Mouse (Mus musculus) ES-Bruce4 (cell line): Measurements from ENCODE around the gene Cib3. TPM values are rescaled to one million over a fixed set of nuclear protein-coding genes. Genes with fewer than 3 reads are reported as not detected.

Experiments used
- H3K27ac ChIP-seq: 2 replicates; pipeline ENCODE4 v1.5.1; 2012; ENCODE audit warnings: low read length, inconsistent platforms; ENCODE audit not compliant: insufficient read depth
- H3K27me3 ChIP-seq: 2 replicates; pipeline ENCODE4 v1.6.1; 2012; ENCODE audit warnings: mild to moderate bottlenecking, low read length, inconsistent platforms; ENCODE audit not compliant: control insufficient read depth, poor library complexity, insufficient read depth, severe bottlenecking
- H3K36me3 ChIP-seq: 2 replicates; pipeline ENCODE4 v1.6.1; 2012; ENCODE audit warnings: inconsistent platforms, mild to moderate bottlenecking, low read length, moderate library complexity; ENCODE audit not compliant: control insufficient read depth, poor library complexity, insufficient read depth, severe bottlenecking
- H3K4me1 ChIP-seq: one replicate; pipeline ENCODE4 v1.8.1; 2011; ENCODE audit warnings: low read length; ENCODE audit not compliant: control insufficient read depth, insufficient read depth
- H3K4me3 ChIP-seq: 2 replicates; pipeline ENCODE4 v1.5.1; 2011; ENCODE audit warnings: low read depth, mild to moderate bottlenecking, low read length
- H3K9ac ChIP-seq: 2 replicates; pipeline ENCODE4 v1.6.1; 2012; ENCODE audit warnings: low read depth, mild to moderate bottlenecking, inconsistent platforms; ENCODE audit not compliant: poor library complexity, severe bottlenecking
- H3K9me3 ChIP-seq: replicated peaks from 2 replicates; pipeline ENCODE4 v1.6.1; 2012; ENCODE audit warnings: mild to moderate bottlenecking, low read length, inconsistent platforms; ENCODE audit not compliant: control insufficient read depth, poor library complexity, insufficient read depth, severe bottlenecking
- CTCF ChIP-seq: IDR thresholded peaks from one replicate; pipeline ENCODE4 v1.8.1; 2011; ENCODE audit warnings: low read depth, low read length
- EP300 ChIP-seq: IDR thresholded peaks from 2 replicates; pipeline ENCODE4 v1.6.1; 2011; ENCODE audit warnings: low read depth, low read length; ENCODE audit not compliant: insufficient read depth
- POLR2A ChIP-seq: IDR thresholded peaks from one replicate; pipeline ENCODE4 v1.8.1; 2011; ENCODE audit warnings: low read length; ENCODE audit not compliant: insufficient read depth
- polyA plus RNA-seq: library from polyadenylated mRNA; stranded (reverse); fragments of >200 nt; gene quantifications from 2 replicates; pipeline ENCODE4 v1.2.4, GENCODE M21; 2011; ENCODE audit warnings: low read depth; ENCODE audit not compliant: missing spikeins, insufficient read depth, insufficient read length

The Cib3 gene
- polyA plus RNA-seq, 1 experiment, result not detected

DNA sequence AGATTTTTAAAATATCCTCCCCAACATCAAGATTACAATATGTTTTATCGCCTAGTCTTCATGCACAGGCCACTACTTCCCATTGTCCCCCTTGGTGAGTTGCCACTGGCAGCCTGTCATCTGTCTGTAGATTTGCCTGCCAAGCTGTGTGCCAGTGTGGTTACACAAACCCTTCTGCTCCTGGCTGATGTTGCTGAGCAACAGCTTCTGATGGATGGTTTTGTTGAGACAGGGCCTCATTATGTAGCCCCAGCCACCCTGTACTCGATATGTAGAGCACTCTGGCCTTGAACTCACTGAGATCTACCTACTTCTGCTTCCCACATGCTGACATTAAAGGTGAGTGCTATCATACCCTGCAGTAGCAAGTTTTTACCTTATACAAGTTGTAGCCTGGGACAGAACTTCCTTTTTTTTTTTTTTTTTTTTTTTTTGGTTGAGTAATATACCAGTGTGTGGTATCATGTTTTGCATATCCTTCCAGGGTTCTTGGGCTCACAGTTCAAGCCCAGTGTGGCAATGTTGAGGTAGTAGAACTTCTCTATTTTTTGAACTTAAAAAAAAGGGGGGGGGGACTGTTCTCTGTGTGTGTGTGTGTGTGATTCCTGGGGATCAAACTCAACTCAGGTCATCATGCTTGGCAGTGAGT, 29.0 kb downstream of the Cib3 start:
- Histone ChIP-seq H3K4me3 (no peak overlapping the region), H3K36me3 (peaks cover 14% of the 10 kb centered on the region), H3K27me3 (no peaks in the 10 kb centered on the region), H3K27ac (no peak overlapping the region), H3K9me3 (no peaks in the 10 kb centered on the region), H3K4me1 (no peaks in the 10 kb centered on the region), H3K9ac (no peak overlapping the region)
- TF ChIP-seq EP300 (no peak), POLR2A (no peak), CTCF (no peak)

DNA sequence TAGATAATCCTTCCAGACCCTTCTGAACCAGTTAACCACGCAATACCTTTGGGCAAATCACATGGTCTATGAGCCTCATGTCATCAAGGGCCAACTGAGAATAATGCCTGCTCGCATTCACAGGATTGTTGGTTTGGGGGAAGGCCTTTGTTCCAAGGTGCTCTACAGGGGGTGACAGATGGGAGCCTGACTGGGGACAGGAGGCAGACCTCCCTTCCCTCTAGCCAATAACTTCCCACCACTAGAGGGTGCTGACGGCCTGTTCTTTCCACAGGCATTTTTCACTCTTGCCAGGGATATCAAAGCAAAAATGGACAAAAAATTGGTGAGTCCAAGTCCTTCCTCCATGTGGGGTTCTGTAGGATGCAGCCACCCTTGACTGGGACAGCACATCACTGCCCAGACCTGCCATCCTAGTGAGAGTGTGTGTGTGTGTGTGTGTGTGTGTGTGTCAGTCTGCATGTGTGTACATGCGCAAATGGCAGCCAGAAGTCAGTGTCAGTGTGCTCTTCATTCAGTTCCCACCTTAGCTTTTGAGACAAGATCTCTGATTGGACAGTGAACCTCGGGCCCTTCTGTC, 35.2 kb downstream of the Cib3 start:
- Histone ChIP-seq H3K4me1 (no peaks in the 10 kb centered on the region), H3K36me3 (peaks cover 44% of the 10 kb centered on the region), H3K27me3 (no peaks in the 10 kb centered on the region), H3K9ac (no peak overlapping the region), H3K4me3 (no peak overlapping the region), H3K27ac (no peak overlapping the region), H3K9me3 (no peaks in the 10 kb centered on the region)
- no peak for TF ChIP-seq EP300
- TF ChIP-seq CTCF, result peak; percentile 67

DNA sequence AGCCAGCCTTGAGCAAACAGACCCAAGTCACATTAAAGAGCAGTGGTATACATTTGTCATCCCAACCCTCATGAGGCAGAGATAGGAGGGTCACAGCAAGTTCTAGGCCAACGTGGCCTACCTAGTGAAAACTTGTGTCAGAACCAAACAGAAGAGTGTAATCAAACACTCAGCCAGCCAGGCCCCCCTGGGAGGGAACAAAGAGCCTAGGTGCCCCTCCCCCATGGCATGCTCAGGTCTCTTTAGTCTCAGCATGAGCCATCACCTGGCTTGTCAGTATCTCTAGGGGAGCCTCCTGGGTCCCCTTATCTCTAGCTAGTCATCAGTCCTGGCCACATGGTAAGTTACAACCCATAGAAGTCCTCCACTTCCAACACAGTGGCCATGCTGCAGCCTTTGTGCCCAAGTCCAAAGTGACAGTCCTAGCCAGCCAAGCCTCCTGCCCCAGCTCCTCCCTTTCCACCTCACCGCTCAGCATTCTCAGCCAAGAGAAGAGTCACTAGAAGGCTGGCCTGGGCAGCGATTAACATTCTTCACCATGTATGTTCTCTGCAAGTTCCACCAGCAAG, 42.9 kb downstream of the Cib3 start:
- Histone ChIP-seq H3K9ac (no peak overlapping the region), H3K4me3 (no peak overlapping the region), H3K27ac (no peak overlapping the region), H3K36me3 (peaks cover 50% of the 10 kb centered on the region), H3K27me3 (no peaks in the 10 kb centered on the region), H3K9me3 (no peaks in the 10 kb centered on the region), H3K4me1 (no peaks in the 10 kb centered on the region)
- TF ChIP-seq POLR2A (no peak), CTCF (no peak), EP300 (no peak)

DNA sequence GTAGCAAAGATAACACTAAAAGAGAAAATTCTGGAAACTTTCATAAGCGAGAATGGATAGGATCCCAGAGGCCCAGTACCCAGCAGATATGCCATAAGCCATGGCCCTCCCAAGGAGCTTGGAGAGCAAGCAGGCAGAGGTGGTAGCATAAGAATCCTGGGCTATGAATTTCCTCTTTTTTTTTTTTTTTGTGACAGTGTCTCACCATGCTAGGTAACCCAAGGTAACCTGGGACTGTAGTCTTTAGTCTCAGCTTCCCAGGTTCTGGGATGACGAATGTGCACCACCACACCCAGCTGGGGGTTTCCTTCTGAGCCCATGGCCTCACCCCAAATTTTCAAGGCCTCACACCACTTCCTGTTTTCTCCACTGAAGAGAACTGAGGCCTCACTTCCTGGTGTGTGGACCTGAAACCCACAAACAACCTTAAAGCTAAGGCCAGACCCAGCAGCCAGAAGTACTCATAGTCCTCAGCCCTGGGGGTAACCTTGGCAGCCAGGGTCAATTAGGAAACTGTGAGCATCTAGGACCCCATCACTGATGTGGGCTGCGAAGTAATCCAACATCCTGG, 43.5 kb downstream of the Cib3 start:
- H3K27ac ChIP-seq, result no peak overlapping the region
- H3K9me3 ChIP-seq, result no peaks in the 10 kb centered on the region
- H3K9ac ChIP-seq, result no peak overlapping the region
- no peaks in the 10 kb centered on the region for H3K27me3 ChIP-seq
- TF ChIP-seq POLR2A, result no peak
- no peak for TF ChIP-seq EP300
- TF ChIP-seq CTCF, result no peak
- H3K4me1 ChIP-seq, result no peaks in the 10 kb centered on the region
- no peak overlapping the region for H3K4me3 ChIP-seq
- peaks cover 50% of the 10 kb centered on the region for H3K36me3 ChIP-seq

- no peak overlapping the region for H3K9ac ChIP-seq
- H3K36me3 ChIP-seq, result peaks cover 15% of the 10 kb centered on the region
- H3K27ac ChIP-seq, result no peak overlapping the region
- no peaks in the 10 kb centered on the region for H3K27me3 ChIP-seq
- no peak for TF ChIP-seq POLR2A
- TF ChIP-seq CTCF, result no peak
- no peak for TF ChIP-seq EP300
- no peak overlapping the region for H3K4me3 ChIP-seq
- H3K9me3 ChIP-seq, result no peaks in the 10 kb centered on the region
- H3K4me1 ChIP-seq, result peaks cover 2% of the 10 kb centered on the region
Measured at GRCm38 (mm10) chr8:72162821-72163220, 49.8 kb downstream of the Cib3 start.
